Mouse (Mus musculus) B cell, adult 67 days (primary cell): ENCODE data around the gene Rad21l. TPM values are rescaled to one million over a fixed set of nuclear protein-coding genes. Genes with fewer than 3 reads are reported as not detected.

Source experiments
- total RNA-seq, 2 experiments: library from RNA; stranded (reverse); gene quantifications; 4 replicates each; pipeline ENCODE4 v1.2.4; 2023

Gene Rad21l
- not detected for total RNA-seq

GRCm38 (mm10) chr2:151668433-151668832 lies at the start of gene Rad21l:
Gene Rad21l, minus strand, starts transcription at chr2:151668533.

DNA sequence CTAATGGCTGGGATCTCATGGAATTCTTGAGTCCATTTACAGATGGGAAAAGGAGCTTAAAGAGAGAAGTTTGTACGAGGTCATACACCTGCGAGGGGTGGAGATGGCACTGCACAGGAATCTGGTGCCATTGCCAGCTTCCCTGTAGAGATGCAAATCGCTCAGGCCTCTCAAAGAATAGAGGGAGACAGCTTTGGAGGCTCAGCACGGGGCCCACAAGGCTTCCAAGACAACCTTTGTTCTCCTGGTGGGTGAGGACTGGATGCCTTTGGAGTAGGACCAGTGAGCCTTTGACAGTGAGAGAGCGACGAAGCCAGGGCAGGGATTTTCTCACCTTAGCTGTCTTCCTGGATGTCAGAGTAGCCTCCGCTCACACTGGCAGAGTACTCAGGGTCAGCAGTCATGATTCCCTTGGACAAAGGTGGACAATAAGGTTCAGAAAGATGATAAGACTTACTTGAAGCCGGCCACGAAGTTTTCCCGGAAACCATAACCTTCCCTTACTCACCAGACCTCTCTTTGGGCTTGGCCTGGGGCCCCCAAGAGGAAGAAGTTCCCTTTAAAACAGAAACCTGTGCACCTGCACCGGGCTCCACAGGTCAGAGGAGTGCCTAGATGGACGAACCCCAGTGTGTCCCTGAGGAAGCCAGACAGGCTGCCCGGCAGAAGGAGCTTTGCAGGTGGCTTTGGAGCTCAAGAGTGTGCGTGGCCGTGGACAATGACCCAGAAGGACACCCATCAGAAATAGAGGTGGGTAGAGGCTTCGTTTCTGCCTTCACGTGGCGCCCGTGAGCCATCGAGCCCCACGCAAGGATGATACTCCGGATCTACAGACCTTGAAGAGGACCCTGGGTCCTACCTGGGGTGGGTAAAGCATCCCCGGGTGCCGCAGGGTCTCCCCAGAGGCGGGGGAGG lies 33.2 kb upstream of the Rad21l start, which contains the start of gene Tmem74b:
Tmem74b (plus strand) TSS at position 778 of the 915 bp plus-strand sequence.

GRCm38 (mm10) chr2:151632159-151632814 lies 36.0 kb downstream of the Rad21l start, which contains the start of gene Snph:
Gene Snph, minus strand, starts transcription at chr2:151632593.

Other genes starting within 250 kb of the Rad21l start
- gene 4921509C19Rik, start 192.4 kb downstream of the Rad21l start, total RNA-seq: not detected
- gene Nsfl1c, start 174.4 kb downstream of the Rad21l start, total RNA-seq: 100 to 1,000 TPM; 102 to 114 TPM
- 10 to 100 TPM; 66.5 to 74.4 TPM for gene Fkbp1a, start 126.0 kb downstream of the Rad21l start, total RNA-seq
- 1 to 10 TPM; 1.6 to 2.2 TPM for gene Sdcbp2, start 95.9 kb downstream of the Rad21l start, total RNA-seq
- gene Snph, start 35.9 kb downstream of the Rad21l start, total RNA-seq: under 1 TPM; 0.33 to 0.41 TPM
- not detected for gene Tmem74b, start 33.5 kb upstream of the Rad21l start, total RNA-seq
- gene Psmf1, start 75.7 kb upstream of the Rad21l start, total RNA-seq: 10 to 100 TPM; 32.4 to 39.5 TPM
- not detected for gene Rspo4, start 174.4 kb upstream of the Rad21l start, total RNA-seq
- not detected for gene Angpt4, start 242.7 kb upstream of the Rad21l start, total RNA-seq